Mouse (Mus musculus) intestine, embryonic 14.5 days (tissue): Measurements from ENCODE around the gene Tubb3. TPM values are rescaled to one million over a fixed set of nuclear protein-coding genes. Genes with fewer than 3 reads are reported as not detected.

Experiments
- polyA plus RNA-seq: library from polyadenylated mRNA; unstranded; fragments of >200 nt; fragmentation: Nextera tagmentation; extraction: Ambion mirVana; gene quantifications from 2 replicates; pipeline ENCODE4 v1.2.1, GENCODE M21; 2014

The Tubb3 gene
- polyA plus RNA-seq, 1 experiment from 2014 or later = 98.5 TPM

Other genes starting within 250 kb of the Tubb3 start
- gene Dpep1, start 225.2 kb upstream of the Tubb3 start, polyA plus RNA-seq = 0.28 and 1.3 TPM in 2 replicates
- gene Chmp1a, start 198.7 kb upstream of the Tubb3 start, polyA plus RNA-seq = 107 and 110 TPM in 2 replicates
- gene Spata33, start 198.6 kb upstream of the Tubb3 start, polyA plus RNA-seq = 3.1 and 3.3 TPM in 2 replicates
- gene Cdk10, start 186.6 kb upstream of the Tubb3 start, polyA plus RNA-seq = 31.1 and 32.6 TPM in 2 replicates
- gene Spata2l, start 175.2 kb upstream of the Tubb3 start, polyA plus RNA-seq = 3.7 and 4.6 TPM in 2 replicates
- 20.5 and 25.5 TPM in 2 replicates for gene Zfp276, start 157.2 kb upstream of the Tubb3 start, polyA plus RNA-seq
- gene Vps9d1, start 157.1 kb upstream of the Tubb3 start, polyA plus RNA-seq = 23.2 and 25.9 TPM in 2 replicates
- 29.8 and 32.0 TPM in 2 replicates for gene Fanca, start 92.8 kb upstream of the Tubb3 start, polyA plus RNA-seq
- 1.8 and 2.9 TPM in 2 replicates for gene Spire2, start 78.7 kb upstream of the Tubb3 start, polyA plus RNA-seq
- gene Tcf25, start 37.7 kb upstream of the Tubb3 start, polyA plus RNA-seq = 164 and 170 TPM in 2 replicates
- not detected in 2 replicates for gene Mc1r, start 4.3 kb upstream of the Tubb3 start, polyA plus RNA-seq
- gene Def8, start 12.1 kb downstream of the Tubb3 start, polyA plus RNA-seq = 32.6 and 36.6 TPM in 2 replicates
- gene Afg3l1, start 66.5 kb downstream of the Tubb3 start, polyA plus RNA-seq = 36.8 and 40.8 TPM in 2 replicates
- gene Dbndd1, start 104.0 kb downstream of the Tubb3 start, polyA plus RNA-seq = 4.9 and 7.1 TPM in 2 replicates
- 26.9 and 34.0 TPM in 2 replicates for gene Gas8, start 107.4 kb downstream of the Tubb3 start, polyA plus RNA-seq
- 8.0 and 8.3 TPM in 2 replicates for gene Rhou, start 242.5 kb downstream of the Tubb3 start, polyA plus RNA-seq